Mouse (Mus musculus) CH12.LX (cell line): ENCODE data around the gene Sema7a. TPM values are rescaled to one million over a fixed set of nuclear protein-coding genes. Genes with fewer than 3 reads are reported as not detected.

ENCODE experiments used
- DNase-seq: peaks from one replicate; pipeline ENCODE4 v3.0.0-alpha.2; 2013; ENCODE audit errors: extremely low read depth
- H3K27ac ChIP-seq: 2 replicates; pipeline ENCODE4 v1.5.1; 2012; ENCODE audit warnings: low read depth, mild to moderate bottlenecking, control low read depth, moderate library complexity; ENCODE audit not compliant: insufficient read depth
- H3K27me3 ChIP-seq: replicated peaks from 2 replicates; pipeline ENCODE3; 2012; ENCODE audit warnings: inconsistent platforms
- H3K36me3 ChIP-seq, 2 experiments: replicated peaks in 1 of 2; 2 replicates each; pipeline versions ENCODE3 to v1.6.1; 2012; ENCODE audit warnings: inconsistent platforms in 1 of 2, low read length in 1 of 2, mild to moderate bottlenecking in 1 of 2, mixed read lengths in 1 of 2, moderate library complexity in 1 of 2; ENCODE audit not compliant: control insufficient read depth in 1 of 2, insufficient read depth in 1 of 2
- H3K4me1 ChIP-seq, 2 experiments: 2 replicates each; pipeline ENCODE4 v1.6.1; 2012; ENCODE audit warnings: inconsistent platforms in 1 of 2, moderate library complexity in 1 of 2; ENCODE audit not compliant: insufficient read depth in 2 of 2, control insufficient read depth in 1 of 2
- H3K4me2 ChIP-seq: 2 replicates; pipeline ENCODE4 v1.6.1; 2012; ENCODE audit warnings: low read depth, mild to moderate bottlenecking, control low read depth; ENCODE audit not compliant: poor library complexity, insufficient read depth, severe bottlenecking
- H3K4me3 ChIP-seq, 3 experiments: fragments of 150-350 bp in 1 of 3; sonication (generic) in 1 of 3; replicated peaks in 1 of 3; 2 replicates each; pipeline versions ENCODE3 to v1.5.1; 2011 to 2012; ENCODE audit warnings: low read depth in 2 of 3, low read length in 2 of 3, mild to moderate bottlenecking in 2 of 3, moderate library complexity in 2 of 3, control low read depth in 1 of 3, improper control_type of control experiment in 1 of 3, inconsistent platforms in 1 of 3, mixed read lengths in 1 of 3; ENCODE audit not compliant: poor library complexity in 1 of 3
- H3K79me2 ChIP-seq: replicated peaks from 2 replicates; pipeline ENCODE4 v1.6.1; 2012; ENCODE audit warnings: mild to moderate bottlenecking, moderate library complexity; ENCODE audit not compliant: control insufficient read depth, poor library complexity, insufficient read depth, severe bottlenecking; ENCODE audit errors: extremely low read depth
- H3K9ac ChIP-seq: 2 replicates; pipeline ENCODE4 v1.6.1; 2012; ENCODE audit warnings: low read depth, mild to moderate bottlenecking, control low read depth, moderate library complexity; ENCODE audit not compliant: insufficient read depth
- H3K9me3 ChIP-seq: replicated peaks from 2 replicates; pipeline ENCODE3; 2012; ENCODE audit warnings: low read length, inconsistent platforms, mixed read lengths
- BHLHE40 ChIP-seq: IDR thresholded peaks from 2 replicates; pipeline ENCODE4 v1.6.1; 2011; ENCODE audit warnings: mild to moderate bottlenecking, low read depth, low read length, improper control_type of control experiment
- CHD1 ChIP-seq: IDR thresholded peaks from 2 replicates; pipeline ENCODE4 v1.6.1; 2012; ENCODE audit warnings: low read depth, low read length, improper control_type of control experiment, inconsistent platforms
- CTCF ChIP-seq, 2 experiments: IDR thresholded peaks in 1 of 2; conservative IDR thresholded peaks in 1 of 2; 2 replicates each; pipeline ENCODE4 v1.5.1; 2011 to 2012; ENCODE audit warnings: low read depth in 2 of 2, low read length in 2 of 2, improper control_type of control experiment in 1 of 2, inconsistent platforms in 1 of 2, mild to moderate bottlenecking in 1 of 2, moderate library complexity in 1 of 2
- E2F4 ChIP-seq: IDR thresholded peaks from 2 replicates; pipeline ENCODE4 v1.6.1; 2011; ENCODE audit warnings: low read depth, low read length, improper control_type of control experiment; ENCODE audit not compliant: insufficient replicate concordance
- ELF1 ChIP-seq: IDR thresholded peaks from 2 replicates; pipeline ENCODE4 v1.6.1; 2014; ENCODE audit warnings: low read depth, mild to moderate bottlenecking, inconsistent platforms, low read length, improper control_type of control experiment
- ETS1 ChIP-seq: conservative IDR thresholded peaks from 2 replicates; pipeline ENCODE4 v1.6.1; 2012; ENCODE audit warnings: low read depth, mild to moderate bottlenecking, inconsistent platforms, low read length, improper control_type of control experiment, moderate library complexity
- HCFC1 ChIP-seq: IDR thresholded peaks from 2 replicates; pipeline ENCODE4 v1.6.1; 2012; ENCODE audit warnings: low read depth, mild to moderate bottlenecking, inconsistent platforms, low read length, improper control_type of control experiment
- JUN ChIP-seq: IDR thresholded peaks from 2 replicates; pipeline ENCODE4 v1.6.1; 2011; ENCODE audit warnings: low read depth, mild to moderate bottlenecking, low read length, improper control_type of control experiment, moderate library complexity; ENCODE audit not compliant: insufficient read depth
- JUND ChIP-seq: conservative IDR thresholded peaks from 2 replicates; pipeline ENCODE4 v1.6.1; 2011; ENCODE audit warnings: low read depth, low read length, improper control_type of control experiment
- MAFK ChIP-seq: IDR thresholded peaks from 2 replicates; pipeline ENCODE4 v1.6.1; 2011; ENCODE audit warnings: low read length, improper control_type of control experiment; ENCODE audit not compliant: insufficient replicate concordance
- MAX ChIP-seq: IDR thresholded peaks from 2 replicates; pipeline ENCODE4 v1.6.1; 2011; ENCODE audit warnings: low read length, improper control_type of control experiment
- MEF2A ChIP-seq: IDR thresholded peaks from 2 replicates; pipeline ENCODE4 v1.6.1; 2014; ENCODE audit warnings: low read depth, mild to moderate bottlenecking, inconsistent platforms, low read length, improper control_type of control experiment, borderline replicate concordance
- POLR2A ChIP-seq: IDR thresholded peaks from 2 replicates; pipeline ENCODE4 v1.6.1; 2011; ENCODE audit warnings: low read depth, mild to moderate bottlenecking, improper control_type of control experiment, low read length
- POLR2AphosphoS2 ChIP-seq: IDR thresholded peaks from 2 replicates; pipeline ENCODE4 v1.6.1; 2011; ENCODE audit warnings: low read depth, low read length, improper control_type of control experiment
- RCOR1 ChIP-seq: conservative IDR thresholded peaks from 2 replicates; pipeline ENCODE4 v1.6.1; 2012; ENCODE audit warnings: low read depth, mild to moderate bottlenecking, inconsistent platforms, low read length, improper control_type of control experiment
- SIN3A ChIP-seq: IDR thresholded peaks from 2 replicates; pipeline ENCODE4 v1.6.1; 2012; ENCODE audit warnings: low read length, improper control_type of control experiment, inconsistent platforms
- SMC3 ChIP-seq: IDR thresholded peaks from 2 replicates; pipeline ENCODE4 v1.6.1; 2011; ENCODE audit warnings: low read depth, low read length, improper control_type of control experiment
- TCF12 ChIP-seq: IDR thresholded peaks from 2 replicates; pipeline ENCODE4 v1.6.1; 2014; ENCODE audit warnings: low read depth, mild to moderate bottlenecking, inconsistent platforms, low read length, improper control_type of control experiment
- UBTF ChIP-seq: IDR thresholded peaks from 2 replicates; pipeline ENCODE4 v1.6.1; 2012; ENCODE audit warnings: low read depth, mild to moderate bottlenecking, inconsistent platforms, low read length, improper control_type of control experiment, moderate library complexity
- ZKSCAN1 ChIP-seq: IDR thresholded peaks from 2 replicates; pipeline ENCODE4 v1.6.1; 2012; ENCODE audit warnings: low read depth, inconsistent platforms, low read length, improper control_type of control experiment, borderline replicate concordance
- ZNF384 ChIP-seq: IDR thresholded peaks from 2 replicates; pipeline ENCODE4 v1.6.1; 2012; ENCODE audit warnings: low read depth, low read length, improper control_type of control experiment, inconsistent platforms
- dilution Hi-C: fragments of 300-500 bp; cut with MboI; formaldehyde crosslinking; loops from 2 replicates; pipeline ENCODE4 v1.14.3; 2020; ENCODE audit warnings: low sequenced_read_pairs; ENCODE audit not compliant: extremely low pct_unique_long_range_greater_than_20kb, extremely low pct_ligation_motif_present
- in situ Hi-C: fragments of 300-500 bp; cut with MboI; formaldehyde crosslinking; loops from 3 replicates; pipeline ENCODE4 v1.14.3; 2019; ENCODE audit warnings: low sequenced_read_pairs, low pct_ligation_motif_present, low pct_unique_long_range_greater_than_20kb, mixed read lengths
- polyA plus RNA-seq: library from polyadenylated mRNA; unstranded; fragments of >175 nt; gene quantifications from 2 replicates; pipeline ENCODE4 v1.2.1, GENCODE M21; 2012; ENCODE audit warnings: low read depth; ENCODE audit not compliant: insufficient read length
- total RNA-seq, 2 experiments: library from RNA; depleted of rRNA; stranded (reverse); fragments of 300-350 nt in 1 of 2; fragments of >200 nt in 1 of 2; gene quantifications; 2 replicates each; pipeline ENCODE4 v1.2.3; 2012 to 2014

The Sema7a gene
- total and polyA plus RNA-seq, 3 experiments = 88.6 to 181 (median 89.4) TPM

- TF ChIP-seq UBTF = no peak; the same call in 1 of the 2 replicates
Observed at GRCm38 (mm10) chr9:57910254-57911160, 29.4 kb upstream of the Sema7a start, which contains the start of gene Ubl7 (continued).

- dilution Hi-C loops = no loop called here
- H3K27me3 ChIP-seq = no peaks in the 10 kb centered on the region
- H3K79me2 ChIP-seq = peaks cover 17% of the 10 kb centered on the region
- peaks cover 19 to 33% of the 10 kb centered on the region in 2 experiments for H3K36me3 ChIP-seq
- in situ Hi-C loops = no loop called here
- H3K4me1 ChIP-seq = peaks cover 3 to 26% of the 10 kb centered on the region in 2 experiments; a peak in 3 of 4 replicates
- no peak overlapping the region for H3K9ac ChIP-seq
- H3K27ac ChIP-seq = no peak overlapping the region
- no peak overlapping the region for H3K4me3 ChIP-seq
- no peaks in the 10 kb centered on the region for H3K9me3 ChIP-seq
- no peak overlapping the region for H3K4me2 ChIP-seq
- TF ChIP-seq E2F4 = no peak
- no peak for TF ChIP-seq BHLHE40
- no peak for TF ChIP-seq MEF2A
- TF ChIP-seq ZKSCAN1 = no peak
- TF ChIP-seq SMC3 = no peak
- no peak for TF ChIP-seq JUND
- TF ChIP-seq ZNF384 = no peak
- no peak for TF ChIP-seq RCOR1
- TF ChIP-seq TCF12 = no peak
- TF ChIP-seq POLR2AphosphoS2 = no peak
- TF ChIP-seq JUN = no peak
- TF ChIP-seq CHD1 = no peak
- no peak for TF ChIP-seq ELF1
- no peak for TF ChIP-seq POLR2A
- no peak for TF ChIP-seq SIN3A
- no peak for TF ChIP-seq CTCF (conservative IDR thresholded peaks at IDR 0.05 in 1 of 2, IDR thresholded peaks at IDR 0.05 in 1 of 2; ENCODE audit: low read depth in 2 of 2, low read length in 2 of 2)
- TF ChIP-seq ETS1 = no peak
- TF ChIP-seq MAX = no peak
- TF ChIP-seq HCFC1 = no peak
- TF ChIP-seq MAFK = no peak
- DNase-seq = no peak
Observed at GRCm38 (mm10) chr9:57912571-57912970, 27.3 kb upstream of the Sema7a start.
